Mouse (Mus musculus) erythroblast, embryonic 14.5 days (primary cell): ENCODE measurements around the gene Capn11.

Experiments used
- GATA1 ChIP-seq: IDR thresholded peaks from 2 replicates; pipeline ENCODE4 v1.6.1; 2012; ENCODE audit warnings: low read length, inconsistent platforms, mixed read lengths
- TAL1 ChIP-seq: IDR thresholded peaks from 3 replicates; pipeline ENCODE4 v1.6.1; 2012; ENCODE audit warnings: low read length, inconsistent platforms, mixed read lengths

DNA sequence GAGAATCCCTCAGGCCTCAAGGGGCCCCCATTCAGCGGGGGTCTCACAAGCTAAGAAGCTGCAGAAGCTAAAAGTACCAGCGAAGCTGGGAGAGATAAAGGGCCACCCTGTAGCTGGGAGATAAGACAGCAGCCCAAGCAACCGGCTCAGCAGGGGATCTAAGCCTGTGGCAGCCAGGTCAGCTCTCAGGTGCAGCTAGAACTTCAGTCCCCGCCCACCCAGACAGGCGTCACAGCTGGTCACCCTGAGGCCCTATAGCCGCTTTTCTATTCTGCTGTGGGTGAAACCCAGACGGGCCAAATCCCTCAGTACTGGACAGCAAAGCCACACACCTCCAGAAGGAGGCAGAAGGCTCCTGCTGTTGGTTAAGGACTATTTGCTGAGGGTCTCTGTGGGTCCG lies 65.6 kb downstream of the Capn11 start:
- TF ChIP-seq GATA1, result peak; percentile 92
- TF ChIP-seq TAL1, result peak; percentile 83
